Mouse (Mus musculus): Measurements from ENCODE around the gene Zfp28. TPM values are rescaled to one million over a fixed set of nuclear protein-coding genes. Genes with fewer than 3 reads are reported as not detected.

Zfp28 gene
- polyA plus RNA-seq (2015; fragmentation: Nextera tagmentation; extraction: Ambion mirVana), result 1.2 and 1.3 TPM in 2 replicates

DNA sequence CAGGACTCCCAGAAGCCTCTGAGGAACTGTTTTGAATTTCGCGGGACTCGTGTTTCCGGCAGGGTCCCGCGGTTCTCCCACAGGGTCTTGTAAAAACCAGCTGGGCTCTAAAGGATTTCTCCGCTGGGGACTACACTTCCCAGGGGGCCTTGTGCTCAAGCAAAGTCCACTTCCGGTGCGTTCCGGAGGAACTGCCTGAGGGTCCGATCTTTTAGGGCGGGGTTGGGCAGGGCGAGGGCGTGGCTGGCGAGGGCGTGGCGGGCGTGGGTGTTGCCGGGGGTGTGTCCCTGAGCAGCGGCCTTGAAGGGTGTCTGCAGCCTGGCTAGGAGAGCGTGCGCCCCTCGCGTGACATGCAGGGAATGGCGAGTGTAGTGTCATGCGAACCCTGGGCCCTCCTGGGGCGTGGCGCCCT is at the start of gene Zfp28:
Gene Zfp28 (plus strand): TSS at position 252 of the 412 bp plus-strand sequence.
- Histone ChIP-seq H3K27me3 (ENCODE audit: control insufficient read depth, insufficient read depth, low read depth, low read length) (no peaks in the 10 kb centered on the region), H3K9me3 (replicated peaks; ENCODE audit: control insufficient read depth, low read length) (no peaks in the 10 kb centered on the region), H3K27ac (ENCODE audit: low read length) (no peak within 1 kb of the TSS), H3K4me3 (ENCODE audit: low read depth, low read length) (peak within 1 kb of the TSS; percentile 66), H3K4me1 (ENCODE audit: control insufficient read depth, low read depth, low read length) (peaks cover 18% of the 10 kb centered on the region), H3K9ac (ENCODE audit: low read depth, low read length) (peak within 1 kb of the TSS; percentile 55), H3K36me3 (ENCODE audit: control insufficient read depth, insufficient read depth) (no peaks in the 10 kb centered on the region), H3K4me2 (ENCODE audit: low read depth, low read length) (peak within 1 kb of the TSS; percentile 82)
- peak; percentile 95 for ATAC-seq (ENCODE audit: low read depth)
- under 1% methylated on average over 28 of the region's 28 CpGs for WGBS (ENCODE audit: insufficient replicate concordance)

DNA sequence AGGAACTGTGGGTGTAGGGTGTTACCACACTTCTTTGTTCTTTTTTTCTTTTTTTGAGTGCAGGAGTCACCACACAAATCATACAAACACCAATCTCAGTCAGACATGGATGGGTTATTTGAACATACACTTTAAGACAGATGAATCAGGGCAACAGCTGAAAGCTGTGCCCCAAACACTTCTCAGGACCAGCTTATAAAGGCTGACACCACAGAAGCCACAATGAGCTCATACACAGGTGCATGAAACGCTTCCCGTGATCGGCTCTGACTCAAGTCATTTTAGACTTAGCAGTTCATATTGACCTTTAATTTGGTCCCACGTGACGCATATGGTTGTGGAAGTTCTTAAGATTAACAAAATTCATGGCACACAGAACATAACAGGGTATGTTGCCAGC is 43.2 kb upstream of the Zfp28 start:
- 62% methylated on average over 5 of the region's 5 CpGs for WGBS (ENCODE audit: insufficient replicate concordance)
- H3K9me3 ChIP-seq (replicated peaks; ENCODE audit: control insufficient read depth, low read length), result no peaks in the 10 kb centered on the region

DNA sequence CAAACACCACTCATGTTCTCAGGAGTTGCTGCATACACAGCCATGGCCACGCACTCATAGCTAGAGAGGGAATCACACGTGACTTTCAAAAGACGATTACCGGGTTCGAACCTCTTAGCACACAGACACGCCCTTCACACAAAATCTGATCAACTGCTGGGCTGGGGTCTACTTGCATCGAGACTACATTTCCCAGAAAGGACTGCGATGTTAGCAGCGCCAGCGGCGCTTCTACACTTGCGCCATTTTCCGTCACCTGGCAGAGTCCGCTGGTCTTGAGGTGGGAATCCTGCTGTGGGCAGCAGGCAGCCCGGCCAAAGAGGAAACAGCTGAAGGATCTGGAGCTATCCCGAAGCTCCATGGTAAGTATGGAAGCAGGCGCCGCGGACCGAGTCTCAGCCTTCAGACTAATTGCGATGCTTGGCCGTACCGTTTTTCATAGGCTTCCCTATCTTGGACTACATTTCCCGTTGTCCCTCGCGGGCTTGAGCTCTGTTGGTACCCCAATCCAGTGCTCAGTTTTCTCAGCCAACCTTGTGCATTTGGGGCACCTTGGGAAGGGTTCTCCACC is 39.5 kb upstream of the Zfp28 start, which contains the start of gene Gm3854:
Gene Gm3854 (plus strand): TSS at position 259 of the 571 bp plus-strand sequence.
- peak; percentile 69 for ATAC-seq (ENCODE audit: low read depth)
- peak within 1 kb of the TSS; percentile 68 for H3K4me3 ChIP-seq (ENCODE audit: low read depth, low read length)
- H3K9ac ChIP-seq (ENCODE audit: low read depth, low read length), result peak within 1 kb of the TSS; percentile 58
- WGBS (ENCODE audit: insufficient replicate concordance), result under 1% methylated on average over 26 of the region's 26 CpGs
- H3K9me3 ChIP-seq (replicated peaks; ENCODE audit: control insufficient read depth, low read length), result no peaks in the 10 kb centered on the region
- no peaks in the 10 kb centered on the region for H3K36me3 ChIP-seq (ENCODE audit: control insufficient read depth, insufficient read depth)
- H3K4me2 ChIP-seq (ENCODE audit: low read depth, low read length), result peak within 1 kb of the TSS; percentile 66
- H3K4me1 ChIP-seq (ENCODE audit: control insufficient read depth, low read depth, low read length), result no peaks in the 10 kb centered on the region
- H3K27me3 ChIP-seq (ENCODE audit: control insufficient read depth, insufficient read depth, low read depth, low read length), result no peaks in the 10 kb centered on the region
- H3K27ac ChIP-seq (ENCODE audit: low read length), result no peak within 1 kb of the TSS

More for the DNA sequence above, 43.2 kb upstream of the Zfp28 start:
- no peaks in the 10 kb centered on the region for H3K36me3 ChIP-seq (ENCODE audit: control insufficient read depth, insufficient read depth)
- no peak overlapping the region for H3K4me3 ChIP-seq (ENCODE audit: low read depth, low read length)
- H3K27ac ChIP-seq (ENCODE audit: low read length), result no peak overlapping the region
- H3K9ac ChIP-seq (ENCODE audit: low read depth, low read length), result no peak overlapping the region
- no peak overlapping the region for H3K4me2 ChIP-seq (ENCODE audit: low read depth, low read length)
- ATAC-seq (ENCODE audit: low read depth), result no peak
- no peaks in the 10 kb centered on the region for H3K4me1 ChIP-seq (ENCODE audit: control insufficient read depth, low read depth, low read length)
- H3K27me3 ChIP-seq (ENCODE audit: control insufficient read depth, insufficient read depth, low read depth, low read length), result no peaks in the 10 kb centered on the region

DNA sequence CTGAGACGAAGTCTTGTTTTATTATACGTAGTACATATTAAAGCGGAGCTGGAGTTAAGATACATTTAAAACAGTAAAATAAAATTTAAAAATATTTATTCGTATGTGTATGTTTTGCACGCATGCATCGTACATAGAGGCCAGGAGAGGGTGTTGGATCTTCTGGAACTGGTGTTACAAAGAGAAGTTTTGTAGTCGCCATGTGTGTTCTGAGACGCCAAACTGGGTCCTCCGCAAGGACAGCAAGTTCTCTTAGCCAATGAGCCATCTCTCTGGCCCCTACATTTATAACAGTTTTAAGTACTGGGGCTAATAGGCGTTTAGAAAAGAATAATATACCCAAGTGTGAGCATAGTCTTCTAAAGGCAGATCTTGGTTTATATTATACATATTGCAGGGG is 39.0 kb upstream of the Zfp28 start:
- no peaks in the 10 kb centered on the region for H3K36me3 ChIP-seq (ENCODE audit: control insufficient read depth, insufficient read depth)
- peak overlapping the region; percentile 66 for H3K4me2 ChIP-seq (ENCODE audit: low read depth, low read length)
- peak overlapping the region; percentile 68 for H3K4me3 ChIP-seq (ENCODE audit: low read depth, low read length)
- no peak for ATAC-seq (ENCODE audit: low read depth)
- WGBS (ENCODE audit: insufficient replicate concordance), result 30% methylated on average over 10 of the region's 10 CpGs
- no peak overlapping the region for H3K27ac ChIP-seq (ENCODE audit: low read length)
- H3K9me3 ChIP-seq (replicated peaks; ENCODE audit: control insufficient read depth, low read length), result no peaks in the 10 kb centered on the region
- H3K4me1 ChIP-seq (ENCODE audit: control insufficient read depth, low read depth, low read length), result no peaks in the 10 kb centered on the region
- H3K27me3 ChIP-seq (ENCODE audit: control insufficient read depth, insufficient read depth, low read depth, low read length), result no peaks in the 10 kb centered on the region
- peak overlapping the region; percentile 58; the same call in 1 of the 2 replicates for H3K9ac ChIP-seq (ENCODE audit: low read depth, low read length)

DNA sequence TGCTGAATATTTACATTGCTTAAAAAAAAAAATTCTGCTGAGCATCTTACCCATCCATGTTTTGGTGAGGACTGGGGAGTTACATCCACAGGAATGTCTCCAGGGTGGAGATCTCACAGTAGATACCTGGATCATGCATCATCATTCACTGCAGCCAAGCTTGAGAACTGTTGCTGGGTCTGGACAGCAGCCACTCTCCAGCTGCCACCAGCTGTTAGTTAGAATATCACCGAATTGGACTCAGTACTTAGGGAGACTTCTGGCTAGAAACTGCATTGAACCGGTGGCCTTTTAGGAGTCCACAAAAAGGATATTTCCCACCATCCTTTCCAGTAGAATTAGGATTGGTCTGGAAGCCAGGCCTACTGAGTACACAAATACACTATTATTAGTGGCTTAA is 25.0 kb upstream of the Zfp28 start:
- Histone ChIP-seq H3K4me3 (ENCODE audit: low read depth, low read length) (no peak overlapping the region), H3K27ac (ENCODE audit: low read length) (no peak overlapping the region), H3K36me3 (ENCODE audit: control insufficient read depth, insufficient read depth) (no peaks in the 10 kb centered on the region), H3K4me2 (ENCODE audit: low read depth, low read length) (no peak overlapping the region), H3K27me3 (ENCODE audit: control insufficient read depth, insufficient read depth, low read depth, low read length) (no peaks in the 10 kb centered on the region), H3K9me3 (replicated peaks; ENCODE audit: control insufficient read depth, low read length) (no peaks in the 10 kb centered on the region), H3K9ac (ENCODE audit: low read depth, low read length) (no peak overlapping the region), H3K4me1 (ENCODE audit: control insufficient read depth, low read depth, low read length) (peaks cover 25% of the 10 kb centered on the region)
- 54% methylated on average over 2 of the region's 2 CpGs for WGBS (ENCODE audit: insufficient replicate concordance)
- ATAC-seq (ENCODE audit: low read depth), result no peak

DNA sequence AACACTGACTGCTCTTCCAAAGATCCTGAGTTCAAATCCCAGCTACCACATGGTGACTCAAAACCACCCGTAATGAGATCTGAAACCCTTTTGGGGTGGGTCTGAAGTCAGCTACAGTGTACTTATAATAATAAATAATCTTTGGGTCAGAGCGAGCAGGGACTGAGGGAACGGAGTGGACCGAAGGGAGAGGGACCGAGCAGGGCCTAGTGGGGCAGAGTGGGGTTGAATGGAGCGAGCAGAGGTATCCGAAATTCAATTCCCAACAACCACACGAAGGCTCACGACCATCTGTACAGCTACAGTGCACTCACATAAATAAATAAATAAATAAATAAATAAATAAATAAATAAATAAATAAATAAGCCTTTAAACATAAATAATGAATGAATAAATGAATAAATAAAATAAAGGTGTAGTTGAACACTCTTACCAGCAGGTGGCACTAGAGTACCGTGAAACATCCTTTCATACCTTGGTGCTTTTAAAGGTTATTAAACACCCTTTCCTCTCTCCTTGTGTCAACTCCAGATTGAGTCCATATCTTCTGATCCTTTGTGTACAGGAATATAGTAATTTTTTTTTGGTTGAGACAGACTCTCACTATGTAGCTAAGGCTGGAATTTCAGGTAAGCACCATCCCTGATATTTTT is 24.0 kb upstream of the Zfp28 start:
- Histone ChIP-seq H3K4me2 (ENCODE audit: low read depth, low read length) (no peak overlapping the region), H3K27me3 (ENCODE audit: control insufficient read depth, insufficient read depth, low read depth, low read length) (no peaks in the 10 kb centered on the region), H3K9me3 (replicated peaks; ENCODE audit: control insufficient read depth, low read length) (no peaks in the 10 kb centered on the region), H3K4me3 (ENCODE audit: low read depth, low read length) (no peak overlapping the region), H3K36me3 (ENCODE audit: control insufficient read depth, insufficient read depth) (no peaks in the 10 kb centered on the region), H3K27ac (ENCODE audit: low read length) (no peak overlapping the region), H3K4me1 (ENCODE audit: control insufficient read depth, low read depth, low read length) (peaks cover 31% of the 10 kb centered on the region), H3K9ac (ENCODE audit: low read depth, low read length) (no peak overlapping the region)
- no peak for ATAC-seq (ENCODE audit: low read depth)
- WGBS (ENCODE audit: insufficient replicate concordance), result 48% methylated on average over 10 of the region's 10 CpGs

DNA sequence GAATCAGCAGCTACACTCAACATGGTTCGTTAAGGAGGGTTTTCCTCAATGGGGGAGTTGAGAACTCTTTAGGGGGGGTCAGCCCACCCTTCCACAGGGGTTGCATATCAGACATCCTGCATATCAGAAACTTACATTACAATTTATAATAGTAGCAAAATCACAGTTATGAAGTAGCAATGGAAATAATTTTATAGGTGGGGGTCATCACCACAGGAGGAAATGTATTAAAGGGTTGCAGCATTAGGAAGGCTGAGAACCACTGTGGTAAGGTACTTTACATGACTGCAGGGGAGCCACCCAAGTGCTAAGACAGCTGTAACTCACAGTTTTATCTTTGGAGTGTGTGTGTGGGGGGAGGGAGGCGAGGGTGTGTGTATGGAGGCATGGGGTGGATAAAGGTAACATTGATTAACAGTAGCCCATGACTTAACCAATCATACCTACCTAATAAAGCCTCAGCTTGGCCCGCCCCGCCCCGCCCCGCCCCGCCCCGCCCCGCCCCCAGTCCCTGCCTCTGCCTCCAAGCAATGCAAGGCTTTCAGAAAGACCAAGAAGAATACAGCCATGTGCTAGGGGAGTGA is 22.5 kb upstream of the Zfp28 start:
- Histone ChIP-seq H3K27me3 (ENCODE audit: control insufficient read depth, insufficient read depth, low read depth, low read length) (no peaks in the 10 kb centered on the region), H3K4me3 (ENCODE audit: low read depth, low read length) (no peak overlapping the region), H3K4me1 (ENCODE audit: control insufficient read depth, low read depth, low read length) (peaks cover 37% of the 10 kb centered on the region), H3K36me3 (ENCODE audit: control insufficient read depth, insufficient read depth) (no peaks in the 10 kb centered on the region), H3K9me3 (replicated peaks; ENCODE audit: control insufficient read depth, low read length) (no peaks in the 10 kb centered on the region), H3K4me2 (ENCODE audit: low read depth, low read length) (no peak overlapping the region), H3K27ac (ENCODE audit: low read length) (no peak overlapping the region), H3K9ac (ENCODE audit: low read depth, low read length) (no peak overlapping the region)
- WGBS (ENCODE audit: insufficient replicate concordance), result 7% methylated on average over 9 of the region's 9 CpGs
- peak; percentile 2; the same call in 1 of the 2 replicates for ATAC-seq (ENCODE audit: low read depth)

DNA sequence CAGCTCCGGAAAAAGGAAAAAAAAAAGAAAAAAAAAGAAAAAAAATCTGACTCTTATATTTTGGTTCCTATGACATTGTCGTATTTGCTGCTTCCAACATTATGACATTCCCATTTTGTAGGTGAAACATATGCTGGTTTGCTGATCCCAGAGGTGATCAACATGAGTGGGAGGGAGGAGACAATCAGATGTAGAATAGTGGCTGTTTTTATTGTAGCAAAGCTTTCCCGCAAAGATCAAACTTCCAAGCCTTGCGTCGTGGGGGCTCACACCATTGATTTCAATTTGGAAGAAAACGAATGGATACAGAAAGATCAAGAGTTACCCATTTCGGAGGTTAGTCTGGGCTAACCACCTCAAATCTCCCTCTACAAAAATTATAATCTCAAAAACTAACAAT is 21.3 kb upstream of the Zfp28 start:
- peak overlapping the region; percentile 43; the same call in 1 of the 2 replicates for H3K27ac ChIP-seq (ENCODE audit: low read length)

More for the DNA sequence above, 21.3 kb upstream of the Zfp28 start:
- H3K4me3 ChIP-seq (ENCODE audit: low read depth, low read length), result peak overlapping the region; percentile 71
- peak overlapping the region; percentile 80 for H3K4me2 ChIP-seq (ENCODE audit: low read depth, low read length)
- no peaks in the 10 kb centered on the region for H3K9me3 ChIP-seq (replicated peaks; ENCODE audit: control insufficient read depth, low read length)
- no peaks in the 10 kb centered on the region for H3K36me3 ChIP-seq (ENCODE audit: control insufficient read depth, insufficient read depth)
- peaks cover 44% of the 10 kb centered on the region for H3K4me1 ChIP-seq (ENCODE audit: control insufficient read depth, low read depth, low read length)
- no peaks in the 10 kb centered on the region for H3K27me3 ChIP-seq (ENCODE audit: control insufficient read depth, insufficient read depth, low read depth, low read length)
- 21% methylated on average over 7 of the region's 7 CpGs for WGBS (ENCODE audit: insufficient replicate concordance)
- ATAC-seq (ENCODE audit: low read depth), result no peak
- H3K9ac ChIP-seq (ENCODE audit: low read depth, low read length), result peak overlapping the region; percentile 51
